Mouse (Mus musculus) gastrocnemius, postnatal 25 days (tissue): ENCODE data around the gene Olfr1394. TPM values are rescaled to one million over a fixed set of nuclear protein-coding genes. Genes with fewer than 3 reads are reported as not detected.
"Not testable (repeated sequence)": the region's sequence is repeated elsewhere in the genome, so short reads cannot be mapped to it uniquely, and the experiment has no call there.

Experiments used
- DNase-seq: peaks from one replicate; pipeline ENCODE4 v3.0.0; 2022
- long read RNA-seq, 2 experiments: library from polyadenylated mRNA; stranded (forward); transcript quantifications; one replicate each; pipeline ENCODE4 v2.0.0; 2021
- total RNA-seq, 2 experiments: library from RNA; stranded (reverse); gene quantifications; 1 replicate in 1 of 2; 2 replicates in 1 of 2; pipeline ENCODE4 v1.2.3; 2021

Gene Olfr1394
- not detected for total RNA-seq
- long read RNA-seq, experiment 1: 0 reads
- long read RNA-seq, experiment 2: 0 reads

DNA sequence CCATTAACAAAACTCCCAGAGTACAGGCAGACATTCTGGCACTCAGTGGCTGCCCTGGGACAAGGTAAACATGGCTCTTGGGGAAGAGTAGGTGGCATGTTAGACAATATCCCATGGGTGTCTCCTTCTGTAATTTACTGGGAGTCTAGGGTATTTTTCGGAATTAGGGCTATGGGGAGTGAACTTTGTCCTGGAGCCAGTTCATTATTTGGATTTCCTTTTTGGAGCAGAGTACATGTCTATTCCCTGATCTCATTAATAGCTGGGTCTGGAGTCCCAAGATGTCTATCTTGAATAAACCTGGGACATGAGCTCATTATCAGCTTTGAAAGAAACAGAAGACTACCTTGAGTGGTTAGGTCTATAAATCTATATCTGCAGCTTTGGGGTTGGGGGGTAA is at the start of gene Olfr1394:
Gene Olfr1394 (plus strand): TSS at position 301 of the 400 bp plus-strand sequence.
- no peak for DNase-seq

DNA sequence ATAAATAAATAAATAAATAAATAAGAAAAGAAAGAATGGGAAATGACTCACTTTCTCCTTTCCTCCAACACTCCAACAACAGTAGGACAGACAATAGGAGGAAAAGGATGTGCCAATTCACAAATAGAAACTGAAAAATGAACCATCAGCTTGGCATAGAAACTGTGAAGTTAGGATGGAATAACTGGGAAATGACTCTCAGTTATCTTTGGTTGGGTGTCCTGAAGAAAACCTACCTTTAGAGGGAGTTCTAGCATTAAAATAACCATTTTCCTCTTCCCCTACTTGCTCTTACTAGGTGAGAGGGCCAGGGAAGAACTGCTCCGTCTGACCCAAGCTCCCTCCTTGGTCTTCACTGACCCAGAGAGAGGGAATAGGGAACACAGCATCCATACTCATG is 48.4 kb upstream of the Olfr1394 start:
- no peak for DNase-seq

DNA sequence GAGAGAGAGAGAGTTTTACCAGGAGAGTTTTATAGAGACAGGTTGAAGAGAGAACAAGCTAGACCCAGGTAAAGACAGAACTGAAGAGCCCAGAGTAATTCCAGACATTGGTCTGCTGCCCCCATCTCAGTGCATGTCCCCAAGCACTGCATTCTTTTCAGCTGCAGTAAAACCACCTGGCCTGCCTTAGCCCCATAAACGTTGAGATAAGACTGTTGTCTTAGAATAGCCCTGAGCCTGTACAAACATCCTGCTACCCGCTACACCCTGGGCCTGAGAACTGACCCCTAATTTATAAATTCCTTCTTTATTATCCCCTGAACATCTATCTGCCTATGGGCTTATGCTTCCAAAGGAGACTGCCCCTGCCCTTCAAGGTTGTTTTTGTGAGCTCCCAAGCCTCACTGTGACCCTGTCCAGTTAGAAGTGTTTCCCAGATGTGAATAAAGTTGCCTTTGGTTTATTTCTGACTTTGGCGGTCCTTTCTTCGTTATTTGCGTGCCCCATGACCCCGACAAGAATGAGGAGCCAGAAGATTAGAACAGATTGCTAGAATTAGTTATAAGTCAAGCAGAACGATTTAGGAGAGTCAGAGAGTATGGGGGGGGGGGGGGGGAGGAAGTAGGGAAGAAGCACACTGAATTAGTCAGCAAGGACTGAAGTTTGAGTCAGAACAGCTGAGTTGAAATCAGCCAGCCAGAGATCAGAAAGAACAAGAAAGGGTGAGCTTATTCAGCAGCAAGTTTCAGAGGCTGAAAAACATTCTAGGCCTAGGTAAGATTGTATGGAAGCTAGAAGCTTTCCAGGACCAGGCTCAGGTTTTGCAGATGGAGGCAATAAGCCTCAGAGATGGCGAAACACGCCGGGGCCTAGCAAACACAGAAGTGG is 46.3 kb upstream of the Olfr1394 start:
- no peak for DNase-seq

DNA sequence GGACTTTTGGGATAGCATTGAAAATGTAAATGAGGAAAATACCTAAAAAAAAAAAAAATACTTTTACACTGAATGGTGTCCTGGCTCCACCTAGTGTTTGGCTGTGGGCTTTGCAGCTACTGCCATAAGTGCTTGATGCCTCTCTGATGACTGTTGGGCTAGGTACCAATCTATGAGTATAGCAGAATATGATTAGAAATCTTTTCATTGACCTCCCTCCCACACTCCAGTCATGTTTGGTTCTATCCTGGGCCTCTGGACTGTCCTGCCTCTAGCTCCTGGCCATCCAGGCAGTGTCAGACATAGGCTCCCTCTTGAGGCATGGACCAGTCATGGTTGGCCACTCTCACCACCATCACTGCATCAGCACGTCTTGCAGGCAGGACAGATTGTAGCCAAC is 45.3 kb upstream of the Olfr1394 start:
- DNase-seq: no peak

GRCm38 (mm10) chr11:49111000-49111399 is 43.2 kb upstream of the Olfr1394 start:
- no peak for DNase-seq

- no peak for DNase-seq
These were observed 41.5 kb upstream of the Olfr1394 start for GRCm38 (mm10) chr11:49112624-49113219.

DNA sequence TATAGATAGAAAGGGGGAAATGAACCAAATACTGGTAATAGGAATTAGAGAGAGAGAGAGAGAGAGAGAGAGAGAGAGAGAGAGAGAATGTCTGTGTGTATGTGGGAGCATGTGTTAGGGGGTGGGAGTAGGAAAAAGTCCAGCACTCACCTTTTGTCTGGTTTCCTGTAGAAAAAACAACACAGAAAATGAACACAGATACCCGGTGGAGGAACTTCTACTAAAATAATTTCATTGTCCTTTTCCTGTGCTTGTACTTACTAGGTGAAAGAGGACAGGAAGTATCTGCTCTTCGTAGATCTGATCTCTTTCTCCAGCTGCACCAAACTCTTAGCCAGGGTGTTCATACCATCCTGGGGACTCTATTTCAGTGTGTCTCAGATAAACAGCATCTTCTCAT is 40.0 kb upstream of the Olfr1394 start:
- no peak for DNase-seq

DNA sequence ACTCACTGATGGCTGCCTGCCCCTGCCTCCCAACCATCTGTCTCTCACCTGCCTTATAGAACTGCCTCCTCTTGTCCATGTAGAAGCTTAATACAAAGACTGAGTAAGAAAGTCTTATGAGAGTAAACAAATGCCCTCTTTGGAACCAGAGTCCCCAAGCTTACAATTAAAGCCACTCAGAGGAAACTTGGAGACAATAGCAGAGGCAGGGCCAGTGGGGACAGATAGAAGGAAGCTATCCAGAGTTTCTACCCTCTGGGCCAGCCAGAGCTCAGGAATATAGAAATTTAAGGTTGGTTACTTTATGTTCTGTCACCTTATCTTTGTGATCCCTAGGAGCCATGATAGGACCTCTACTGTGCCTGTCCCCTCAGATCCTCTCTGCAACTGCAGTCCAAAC is 39.4 kb upstream of the Olfr1394 start, which contains the start of gene Olfr1396:
Gene Olfr1396 (minus strand): TSS at position 101 of the 400 bp plus-strand sequence.
- no peak for DNase-seq

GRCm38 (mm10) chr11:49119635-49120034 is 34.5 kb upstream of the Olfr1394 start:
- no peak for DNase-seq

- no peak for DNase-seq
These were observed 30.0 kb upstream of the Olfr1394 start for GRCm38 (mm10) chr11:49124169-49124568.

GRCm38 (mm10) chr11:49141974-49142373 is 12.2 kb upstream of the Olfr1394 start, which contains the start of gene Olfr1395:
Gene Olfr1395 (plus strand): TSS chr11:49142274.
- no peak for DNase-seq

DNA sequence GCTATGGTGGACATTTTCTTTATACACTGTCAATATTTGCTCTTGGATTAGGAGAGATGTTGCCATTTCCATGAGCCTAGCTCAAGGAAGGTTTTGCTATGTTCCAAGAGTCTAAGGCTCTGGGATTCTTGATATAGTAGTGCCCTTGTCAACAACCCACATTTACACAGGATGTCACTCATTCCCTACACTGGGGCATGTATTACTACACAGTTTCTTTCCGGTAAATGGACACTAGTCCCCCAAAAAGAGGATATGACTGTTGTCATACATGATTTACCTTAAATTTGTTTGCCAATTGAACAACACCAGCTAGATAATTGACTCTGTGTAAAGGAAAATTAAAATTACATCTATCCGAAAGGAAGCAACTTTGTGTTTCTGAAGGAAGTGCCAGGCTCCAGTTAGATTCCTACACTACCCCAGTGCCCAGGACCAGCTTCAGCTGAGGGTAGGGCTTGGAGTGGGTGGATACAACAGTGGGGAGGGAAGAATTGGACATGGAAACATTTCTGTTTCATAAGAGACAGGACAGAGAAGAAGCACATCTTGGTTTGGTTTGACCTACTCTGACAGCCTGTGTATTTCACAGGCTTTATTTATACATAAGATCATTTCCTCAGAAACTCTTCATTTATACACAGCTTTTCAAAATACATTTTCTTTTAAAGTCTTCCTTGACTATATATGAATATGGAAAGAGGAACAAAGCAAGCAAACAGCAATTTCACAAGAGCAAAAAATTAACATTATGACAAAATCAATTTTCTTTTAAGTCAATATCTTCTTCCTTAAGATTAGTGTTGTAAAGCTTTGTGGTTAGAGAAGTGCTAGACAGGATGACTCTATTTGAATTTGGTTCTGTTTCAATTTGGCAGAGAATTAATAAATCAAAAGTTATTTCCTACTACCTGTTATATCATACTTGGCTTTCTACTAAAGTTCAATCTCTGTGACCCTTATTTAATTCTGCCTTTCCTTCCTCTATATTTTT is 2.9 kb downstream of the Olfr1394 start:
- DNase-seq: no peak

GRCm38 (mm10) chr11:49168839-49169611 is 14.8 kb downstream of the Olfr1394 start:
- DNase-seq: no peak

GRCm38 (mm10) chr11:49170576-49170975 is 16.4 kb downstream of the Olfr1394 start:
- no peak for DNase-seq

GRCm38 (mm10) chr11:49175345-49175744 is 21.2 kb downstream of the Olfr1394 start:
- DNase-seq: no peak

GRCm38 (mm10) chr11:49176047-49176779 is 22.0 kb downstream of the Olfr1394 start:
- not testable (repeated sequence) for DNase-seq

- DNase-seq: no peak
These were observed 29.0 kb downstream of the Olfr1394 start for GRCm38 (mm10) chr11:49183172-49183571.

DNA sequence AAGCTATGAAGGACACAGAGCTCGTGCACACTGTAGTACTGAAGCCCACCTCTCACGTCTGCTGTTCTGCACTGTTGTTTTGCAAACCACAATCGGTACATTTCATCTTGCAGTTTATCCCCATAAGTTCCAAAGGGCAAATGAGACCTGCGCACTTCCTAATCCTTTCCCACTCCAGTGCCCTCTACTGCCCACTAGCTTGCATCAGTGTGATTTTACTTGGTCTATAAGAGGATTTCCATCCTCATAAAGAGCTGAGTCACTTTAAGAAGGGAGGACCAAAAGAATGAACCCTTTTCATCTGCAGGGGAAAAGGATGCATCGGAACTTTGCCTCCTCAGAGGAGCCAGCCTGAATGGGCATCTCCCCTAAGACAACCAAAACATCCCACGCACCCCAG is 32.3 kb downstream of the Olfr1394 start:
- no peak for DNase-seq

- no peak for DNase-seq
These were observed 32.8 kb downstream of the Olfr1394 start, which contains the start of gene Btnl9 for GRCm38 (mm10) chr11:49186955-49187488. Gene Btnl9 (minus strand): TSS chr11:49187159.

- no peak for DNase-seq
These were observed 33.5 kb downstream of the Olfr1394 start for GRCm38 (mm10) chr11:49187701-49188100.
